Mouse (Mus musculus) intestine, embryonic 14.5 days (tissue): ENCODE data around the gene Igf2bp1. TPM values are rescaled to one million over a fixed set of nuclear protein-coding genes. Genes with fewer than 3 reads are reported as not detected.

Source experiments
- ATAC-seq: fragments of 200-750 bp; cut with Nextera tagmentation; replicated peaks from 2 replicates; pipeline ENCODE4 v1.8.0; 2017; ENCODE audit warnings: low read depth, moderate number of reproducible peaks, moderate TSS enrichment, moderate library complexity; ENCODE audit not compliant: low FRiP score, low TSS enrichment
- DNase-seq: peaks from one replicate; pipeline ENCODE4 v3.0.0-alpha.2; 2018; ENCODE audit warnings: low spot score
- H3K27ac ChIP-seq: fragments of 300-500 bp; sonication (generic); 2 replicates; pipeline ENCODE4 v1.5.1; 2014; ENCODE audit warnings: low read depth, mild to moderate bottlenecking, control low read depth
- H3K27me3 ChIP-seq: fragments of 300-500 bp; sonication (generic); replicated peaks from 2 replicates; pipeline ENCODE4 v1.6.1; 2014; ENCODE audit warnings: low read length, control low read depth; ENCODE audit not compliant: control insufficient read depth, insufficient read depth
- H3K36me3 ChIP-seq: fragments of 300-500 bp; sonication (generic); 2 replicates; pipeline ENCODE4 v1.6.1; 2014; ENCODE audit warnings: low read length, control low read depth; ENCODE audit not compliant: control insufficient read depth, insufficient read depth
- H3K4me1 ChIP-seq: fragments of 300-500 bp; sonication (generic); replicated peaks from 2 replicates; pipeline ENCODE4 v1.6.1; 2014; ENCODE audit warnings: low read length, control low read depth, mixed read lengths; ENCODE audit not compliant: control insufficient read depth, insufficient read depth
- H3K4me2 ChIP-seq: fragments of 300-500 bp; sonication (generic); 2 replicates; pipeline ENCODE4 v1.6.1; 2014; ENCODE audit warnings: low read length
- H3K4me3 ChIP-seq: fragments of 300-500 bp; sonication (generic); 2 replicates; pipeline ENCODE4 v1.5.1; 2014; ENCODE audit warnings: low read depth, low read length, control low read depth, mixed read lengths
- H3K9ac ChIP-seq: fragments of 300-500 bp; sonication (generic); 2 replicates; pipeline ENCODE4 v1.6.1; 2014; ENCODE audit warnings: mild to moderate bottlenecking, low read length
- H3K9me3 ChIP-seq: fragments of 300-500 bp; sonication (generic); 2 replicates; pipeline ENCODE4 v1.6.1; 2016; ENCODE audit warnings: low read length, control low read depth; ENCODE audit not compliant: control insufficient read depth
- WGBS: fragments of 180-500 bp; shearing (Covaris S2); extraction: QIAGEN DNeasy Blood & Tissue Kit; methylation state at CpG from one replicate; pipeline ENCODE4 v1.1.7; 2014; 5-methylcytosine and 5-hydroxymethylcytosine counted together
- polyA plus RNA-seq: library from polyadenylated mRNA; unstranded; fragments of >200 nt; fragmentation: Nextera tagmentation; extraction: Ambion mirVana; gene quantifications from 2 replicates; pipeline ENCODE4 v1.2.1, GENCODE M21; 2014

Gene Igf2bp1
- polyA plus RNA-seq, 1 experiment from 2014 or later, result 35.7 TPM

GRCm38 (mm10) chr11:96003969-96004792, 1.6 kb downstream of the Igf2bp1 start:
- peak; percentile 78 for DNase-seq
- H3K27ac ChIP-seq, result peak overlapping the region; percentile 97
- H3K4me2 ChIP-seq, result peak overlapping the region; percentile 92
- H3K27me3 ChIP-seq, result no peaks in the 10 kb centered on the region
- ATAC-seq, result no peak
- H3K9me3 ChIP-seq, result no peaks in the 10 kb centered on the region
- peak overlapping the region; percentile 96 for H3K9ac ChIP-seq
- H3K36me3 ChIP-seq, result 0 out of 2 replicates have a peak, but pooled peaks cover 3% of the 10 kb centered on the region
- H3K4me3 ChIP-seq, result peak overlapping the region; percentile 82
- WGBS, result under 1% methylated on average over 25 of the region's 32 CpGs
- H3K4me1 ChIP-seq, result peaks cover 24% of the 10 kb centered on the region

GRCm38 (mm10) chr11:96003100-96003900, 2.4 kb downstream of the Igf2bp1 start:
- peak overlapping the region; percentile 82 for H3K4me3 ChIP-seq
- ATAC-seq (no peak), DNase-seq (no peak)
- H3K27ac ChIP-seq, result no peak overlapping the region
- 1% methylated on average over 12 of the region's 12 CpGs for WGBS
- peaks cover 29% of the 10 kb centered on the region for H3K4me1 ChIP-seq
- 0 out of 2 replicates have a peak, but pooled peaks cover 3% of the 10 kb centered on the region for H3K36me3 ChIP-seq
- no peaks in the 10 kb centered on the region for H3K27me3 ChIP-seq
- peak overlapping the region; percentile 92 for H3K4me2 ChIP-seq
- no peaks in the 10 kb centered on the region for H3K9me3 ChIP-seq
- peak overlapping the region; percentile 96 for H3K9ac ChIP-seq

- Histone ChIP-seq H3K4me1 (peaks cover 45% of the 10 kb centered on the region), H3K9ac (no peak overlapping the region)
- whole genome bisulfite sequencing, result 90% methylated on average over 8 of the region's 8 CpGs
Observed at GRCm38 (mm10) chr11:95994151-95994550, 11.6 kb downstream of the Igf2bp1 start.

GRCm38 (mm10) chr11:95990886-95991708, 14.6 kb downstream of the Igf2bp1 start:
- Histone ChIP-seq H3K27me3 (no peaks in the 10 kb centered on the region), H3K4me3 (peak overlapping the region; percentile 39), H3K9ac (peak overlapping the region; percentile 64), H3K4me1 (peaks cover 50% of the 10 kb centered on the region), H3K9me3 (no peaks in the 10 kb centered on the region; the same call in 1 of the 2 replicates), H3K4me2 (peak overlapping the region; percentile 74), H3K36me3 (peaks cover 23% of the 10 kb centered on the region), H3K27ac (peak overlapping the region; percentile 87)
- WGBS, result 4% methylated on average over 41 of the region's 49 CpGs
- DNase-seq (peak; percentile 85), ATAC-seq (peak; percentile 79)

More at GRCm38 (mm10) chr11:95994151-95994550, 11.6 kb downstream of the Igf2bp1 start:
- Histone ChIP-seq H3K4me2 (no peak overlapping the region), H3K27me3 (no peaks in the 10 kb centered on the region), H3K9me3 (no peaks in the 10 kb centered on the region; the same call in 1 of the 2 replicates), H3K27ac (no peak overlapping the region), H3K4me3 (no peak overlapping the region), H3K36me3 (peaks cover 31% of the 10 kb centered on the region)
- DNase-seq (no peak), ATAC-seq (no peak)

GRCm38 (mm10) chr11:95990431-95990830, 15.3 kb downstream of the Igf2bp1 start:
- peak overlapping the region; percentile 74 for H3K4me2 ChIP-seq
- H3K9ac ChIP-seq, result peak overlapping the region; percentile 64; the same call in 1 of the 2 replicates
- ATAC-seq (peak; percentile 13; the same call in 1 of the 2 replicates), DNase-seq (no peak)
- H3K4me3 ChIP-seq, result peak overlapping the region; percentile 39
- peaks cover 17% of the 10 kb centered on the region for H3K36me3 ChIP-seq
- 59% methylated on average over 4 of the region's 4 CpGs for WGBS
- H3K9me3 ChIP-seq, result no peaks in the 10 kb centered on the region; the same call in 1 of the 2 replicates
- peak overlapping the region; percentile 87 for H3K27ac ChIP-seq
- peaks cover 50% of the 10 kb centered on the region for H3K4me1 ChIP-seq
- H3K27me3 ChIP-seq, result no peaks in the 10 kb centered on the region

- Histone ChIP-seq H3K4me2 (no peak overlapping the region), H3K27me3 (no peaks in the 10 kb centered on the region), H3K4me1 (peaks cover 50% of the 10 kb centered on the region), H3K9ac (no peak overlapping the region), H3K9me3 (no peaks in the 10 kb centered on the region; the same call in 1 of the 2 replicates), H3K36me3 (peaks cover 12% of the 10 kb centered on the region), H3K27ac (0 out of 2 replicates have a peak overlapping the region, but pooled peaks have one; percentile 43), H3K4me3 (no peak overlapping the region)
- WGBS, result 58% methylated on average over 8 of the region's 8 CpGs
- ATAC-seq (no peak), DNase-seq (no peak)
Observed at GRCm38 (mm10) chr11:95989864-95990263, 15.9 kb downstream of the Igf2bp1 start.

- Histone ChIP-seq H3K9ac (no peak overlapping the region), H3K36me3 (0 out of 2 replicates have a peak, but pooled peaks cover 3% of the 10 kb centered on the region), H3K4me3 (no peak overlapping the region), H3K27ac (no peak overlapping the region), H3K27me3 (no peaks in the 10 kb centered on the region), H3K4me1 (peaks cover 47% of the 10 kb centered on the region), H3K4me2 (no peak overlapping the region), H3K9me3 (no peaks in the 10 kb centered on the region)
- peak; percentile 75 for DNase-seq
- 60% methylated on average over 9 of the region's 9 CpGs for WGBS
- no peak for ATAC-seq
Observed at GRCm38 (mm10) chr11:95988533-95988932, 17.2 kb downstream of the Igf2bp1 start.
